Mouse (Mus musculus) CH12.LX (cell line): ENCODE measurements around the gene Slc30a9.

Source experiments
- CTCF ChIP-seq, 2 experiments: IDR thresholded peaks in 1 of 2; conservative IDR thresholded peaks in 1 of 2; 2 replicates each; pipeline ENCODE4 v1.5.1; 2011 to 2012; ENCODE audit warnings: low read depth in 2 of 2, low read length in 2 of 2, improper control_type of control experiment in 1 of 2, inconsistent platforms in 1 of 2, mild to moderate bottlenecking in 1 of 2, moderate library complexity in 1 of 2
- E2F4 ChIP-seq: IDR thresholded peaks from 2 replicates; pipeline ENCODE4 v1.6.1; 2011; ENCODE audit warnings: low read depth, low read length, improper control_type of control experiment; ENCODE audit not compliant: insufficient replicate concordance
- IRF4 ChIP-seq: IDR thresholded peaks from 2 replicates; pipeline ENCODE4 v1.6.1; 2014; ENCODE audit warnings: low read depth, mild to moderate bottlenecking, inconsistent platforms, low read length, improper control_type of control experiment
- JUND ChIP-seq: conservative IDR thresholded peaks from 2 replicates; pipeline ENCODE4 v1.6.1; 2011; ENCODE audit warnings: low read depth, low read length, improper control_type of control experiment
- MAFK ChIP-seq: IDR thresholded peaks from 2 replicates; pipeline ENCODE4 v1.6.1; 2011; ENCODE audit warnings: low read length, improper control_type of control experiment; ENCODE audit not compliant: insufficient replicate concordance
- NRF1 ChIP-seq: IDR thresholded peaks from 2 replicates; pipeline ENCODE4 v1.6.1; 2014; ENCODE audit warnings: low read depth, mild to moderate bottlenecking, inconsistent platforms, low read length, improper control_type of control experiment, moderate library complexity
- POLR2A ChIP-seq: IDR thresholded peaks from 2 replicates; pipeline ENCODE4 v1.6.1; 2011; ENCODE audit warnings: low read depth, mild to moderate bottlenecking, improper control_type of control experiment, low read length
- SMC3 ChIP-seq: IDR thresholded peaks from 2 replicates; pipeline ENCODE4 v1.6.1; 2011; ENCODE audit warnings: low read depth, low read length, improper control_type of control experiment
- UBTF ChIP-seq: IDR thresholded peaks from 2 replicates; pipeline ENCODE4 v1.6.1; 2012; ENCODE audit warnings: low read depth, mild to moderate bottlenecking, inconsistent platforms, low read length, improper control_type of control experiment, moderate library complexity
- USF1 ChIP-seq: IDR thresholded peaks from 2 replicates; pipeline ENCODE4 v1.6.1; 2014; ENCODE audit warnings: low read depth, mild to moderate bottlenecking, inconsistent platforms, low read length, improper control_type of control experiment
- USF2 ChIP-seq: conservative IDR thresholded peaks from 2 replicates; pipeline ENCODE4 v1.6.1; 2011; ENCODE audit warnings: low read depth, low read length, improper control_type of control experiment
- ZC3H11A ChIP-seq: IDR thresholded peaks from 2 replicates; pipeline ENCODE4 v1.6.1; 2012; ENCODE audit warnings: low read depth, mild to moderate bottlenecking, inconsistent platforms, low read length, improper control_type of control experiment
- ZNF384 ChIP-seq: IDR thresholded peaks from 2 replicates; pipeline ENCODE4 v1.6.1; 2012; ENCODE audit warnings: low read depth, low read length, improper control_type of control experiment, inconsistent platforms

GRCm38 (mm10) chr5:67312522-67312851 is 5.7 kb downstream of the Slc30a9 start:
- TF ChIP-seq E2F4: no peak
- no peak for TF ChIP-seq MAFK
- TF ChIP-seq CTCF (conservative IDR thresholded peaks at IDR 0.05 in 1 of 2, IDR thresholded peaks at IDR 0.05 in 1 of 2; ENCODE audit: low read depth in 2 of 2, low read length in 2 of 2): no peak
- no peak for TF ChIP-seq USF1
- no peak for TF ChIP-seq JUND
- TF ChIP-seq NRF1: no peak
- no peak for TF ChIP-seq SMC3
- no peak for TF ChIP-seq POLR2A
- TF ChIP-seq UBTF: no peak
- no peak for TF ChIP-seq ZC3H11A
- TF ChIP-seq ZNF384: no peak
- TF ChIP-seq USF2: no peak
- TF ChIP-seq IRF4: no peak
